Mouse (Mus musculus) midbrain, embryonic 15.5 days (tissue): Measurements from ENCODE around the gene Abl2. TPM values are rescaled to one million over a fixed set of nuclear protein-coding genes. Genes with fewer than 3 reads are reported as not detected.

Source experiments
- ATAC-seq: fragments of 200-750 bp; cut with Nextera tagmentation; replicated peaks from 2 replicates; pipeline ENCODE4 v1.8.0; 2017; ENCODE audit warnings: moderate TSS enrichment
- H3K27ac ChIP-seq: fragments of 300-500 bp; sonication (generic); 2 replicates; pipeline ENCODE4 v1.5.1; 2015; ENCODE audit warnings: mild to moderate bottlenecking, inconsistent platforms
- H3K27me3 ChIP-seq: fragments of 300-500 bp; sonication (generic); replicated peaks from 2 replicates; pipeline ENCODE4 v1.6.1; 2015; ENCODE audit warnings: inconsistent platforms
- H3K36me3 ChIP-seq: fragments of 300-500 bp; sonication (generic); replicated peaks from 2 replicates; pipeline ENCODE4 v1.6.1; 2015; ENCODE audit warnings: inconsistent platforms
- H3K4me1 ChIP-seq: fragments of 300-500 bp; sonication (generic); 2 replicates; pipeline ENCODE4 v1.6.1; 2015; ENCODE audit warnings: inconsistent platforms
- H3K4me2 ChIP-seq: fragments of 300-500 bp; sonication (generic); 2 replicates; pipeline ENCODE4 v1.6.1; 2015; ENCODE audit warnings: inconsistent platforms, mild to moderate bottlenecking, moderate library complexity
- H3K4me3 ChIP-seq: fragments of 300-500 bp; sonication (generic); 2 replicates; pipeline ENCODE4 v1.5.1; 2015; ENCODE audit warnings: mild to moderate bottlenecking, inconsistent platforms
- H3K9ac ChIP-seq: fragments of 300-500 bp; sonication (generic); 2 replicates; pipeline ENCODE4 v1.6.1; 2015; ENCODE audit warnings: mild to moderate bottlenecking, inconsistent platforms
- H3K9me3 ChIP-seq: fragments of 300-500 bp; sonication (generic); 2 replicates; pipeline ENCODE4 v1.6.1; 2016; ENCODE audit warnings: inconsistent platforms
- WGBS: fragments of 180-500 bp; shearing (Covaris S2); methylation state at CpG from one replicate; pipeline ENCODE4 v1.1.7; 2015; ENCODE audit warnings: mixed read lengths; 5-methylcytosine and 5-hydroxymethylcytosine counted together
- polyA plus RNA-seq: library from polyadenylated mRNA; unstranded; fragments of >200 nt; fragmentation: Nextera tagmentation; extraction: Ambion mirVana; gene quantifications from 2 replicates; pipeline ENCODE4 v1.2.1, GENCODE M21; 2015

Abl2 gene
- polyA plus RNA-seq, 1 experiment from 2014 or later: 6.8 TPM

GRCm38 (mm10) chr1:156543999-156544398, 14.6 kb upstream of the Abl2 start:
- no peaks in the 10 kb centered on the region for H3K4me1 ChIP-seq
- no peaks in the 10 kb centered on the region for H3K36me3 ChIP-seq
- ATAC-seq: no peak
- H3K9ac ChIP-seq: no peak overlapping the region
- H3K9me3 ChIP-seq: no peaks in the 10 kb centered on the region
- no peak overlapping the region for H3K27ac ChIP-seq
- H3K4me2 ChIP-seq: no peak overlapping the region
- H3K4me3 ChIP-seq: no peak overlapping the region
- 41% methylated on average over 12 of the region's 12 CpGs for WGBS
- H3K27me3 ChIP-seq: no peaks in the 10 kb centered on the region

- peak overlapping the region; percentile 97 for H3K27ac ChIP-seq
- under 1% methylated on average over 48 of the region's 66 CpGs for WGBS
- ATAC-seq: peak; percentile 75
- no peaks in the 10 kb centered on the region for H3K27me3 ChIP-seq
- peak overlapping the region; percentile 91 for H3K4me3 ChIP-seq
- no peaks in the 10 kb centered on the region for H3K9me3 ChIP-seq
- H3K36me3 ChIP-seq: no peaks in the 10 kb centered on the region
- peaks cover 26% of the 10 kb centered on the region for H3K4me1 ChIP-seq
- H3K9ac ChIP-seq: peak overlapping the region; percentile 97
- peak overlapping the region; percentile 51 for H3K4me2 ChIP-seq
Measured at GRCm38 (mm10) chr1:156558950-156559640, 509 bp downstream of the Abl2 start.

- peak; percentile 26 for ATAC-seq
- Histone ChIP-seq H3K9ac (peak overlapping the region; percentile 97), H3K4me1 (peaks cover 26% of the 10 kb centered on the region), H3K36me3 (no peaks in the 10 kb centered on the region), H3K9me3 (no peaks in the 10 kb centered on the region), H3K4me3 (peak overlapping the region; percentile 91), H3K27ac (peak overlapping the region; percentile 97), H3K27me3 (no peaks in the 10 kb centered on the region), H3K4me2 (peak overlapping the region; percentile 51)
- 12% methylated on average over 8 of the region's 8 CpGs for WGBS
Measured at GRCm38 (mm10) chr1:156559641-156560020, 1.0 kb downstream of the Abl2 start.

- Histone ChIP-seq H3K4me1 (peaks cover 26% of the 10 kb centered on the region), H3K4me2 (peak overlapping the region; percentile 51), H3K4me3 (peak overlapping the region; percentile 91), H3K9me3 (no peaks in the 10 kb centered on the region), H3K27ac (no peak overlapping the region), H3K27me3 (no peaks in the 10 kb centered on the region), H3K36me3 (no peaks in the 10 kb centered on the region), H3K9ac (peak overlapping the region; percentile 12; the same call in 1 of the 2 replicates)
- ATAC-seq: no peak
- 89% methylated on average over 9 of the region's 9 CpGs for WGBS
Measured at GRCm38 (mm10) chr1:156560500-156560899, 1.9 kb downstream of the Abl2 start.

- peaks cover 17% of the 10 kb centered on the region for H3K4me1 ChIP-seq
- no peak for ATAC-seq
- H3K4me3 ChIP-seq: no peak overlapping the region
- H3K4me2 ChIP-seq: no peak overlapping the region
- no peaks in the 10 kb centered on the region for H3K9me3 ChIP-seq
- H3K9ac ChIP-seq: no peak overlapping the region
- WGBS: 51% methylated on average over 2 of the region's 2 CpGs
- H3K27me3 ChIP-seq: no peaks in the 10 kb centered on the region
- H3K27ac ChIP-seq: no peak overlapping the region
- H3K36me3 ChIP-seq: no peaks in the 10 kb centered on the region
Measured at GRCm38 (mm10) chr1:156565328-156565727, 6.7 kb downstream of the Abl2 start.

GRCm38 (mm10) chr1:156566132-156566531, 7.5 kb downstream of the Abl2 start:
- no peak overlapping the region for H3K4me3 ChIP-seq
- no peak overlapping the region for H3K27ac ChIP-seq
- 95% methylated on average over 3 of the region's 3 CpGs for WGBS
- no peak for ATAC-seq
- no peak overlapping the region for H3K9ac ChIP-seq
- H3K9me3 ChIP-seq: no peaks in the 10 kb centered on the region
- H3K4me2 ChIP-seq: no peak overlapping the region
- H3K27me3 ChIP-seq: no peaks in the 10 kb centered on the region
- peaks cover 10% of the 10 kb centered on the region for H3K4me1 ChIP-seq
- no peaks in the 10 kb centered on the region for H3K36me3 ChIP-seq

- ATAC-seq: no peak
- 95% methylated on average over 4 of the region's 4 CpGs for WGBS
Measured at GRCm38 (mm10) chr1:156569615-156570014, 11.0 kb downstream of the Abl2 start.

GRCm38 (mm10) chr1:156572952-156573351, 14.4 kb downstream of the Abl2 start:
- no peaks in the 10 kb centered on the region for H3K36me3 ChIP-seq
- no peak overlapping the region for H3K4me2 ChIP-seq
- no peak for ATAC-seq
- no peaks in the 10 kb centered on the region for H3K9me3 ChIP-seq
- no peak overlapping the region for H3K27ac ChIP-seq
- 78% methylated on average over 4 of the region's 4 CpGs for WGBS
- H3K4me3 ChIP-seq: no peak overlapping the region
- no peaks in the 10 kb centered on the region for H3K4me1 ChIP-seq
- no peak overlapping the region for H3K9ac ChIP-seq
- H3K27me3 ChIP-seq: no peaks in the 10 kb centered on the region

More at GRCm38 (mm10) chr1:156569615-156570014, 11.0 kb downstream of the Abl2 start:
- H3K9me3 ChIP-seq: no peaks in the 10 kb centered on the region
- H3K4me3 ChIP-seq: no peak overlapping the region
- no peak overlapping the region for H3K4me2 ChIP-seq
- no peak overlapping the region for H3K9ac ChIP-seq
- H3K27me3 ChIP-seq: no peaks in the 10 kb centered on the region
- no peak overlapping the region for H3K27ac ChIP-seq
- H3K4me1 ChIP-seq: peaks cover 3% of the 10 kb centered on the region; the same call in 1 of the 2 replicates
- no peaks in the 10 kb centered on the region for H3K36me3 ChIP-seq

- H3K27me3 ChIP-seq: no peaks in the 10 kb centered on the region
- 58% methylated on average over 11 of the region's 11 CpGs for WGBS
Measured at GRCm38 (mm10) chr1:156581149-156581548, 22.6 kb downstream of the Abl2 start.

GRCm38 (mm10) chr1:156584175-156584574, 25.6 kb downstream of the Abl2 start:
- no peak for ATAC-seq
- no peak overlapping the region for H3K4me2 ChIP-seq
- no peak overlapping the region for H3K4me3 ChIP-seq
- 75% methylated on average over 1 of the region's 1 CpGs for WGBS
- no peaks in the 10 kb centered on the region for H3K36me3 ChIP-seq
- no peak overlapping the region for H3K27ac ChIP-seq
- no peak overlapping the region for H3K9ac ChIP-seq
- peaks cover 14% of the 10 kb centered on the region; the same call in 1 of the 2 replicates for H3K4me1 ChIP-seq
- no peaks in the 10 kb centered on the region for H3K27me3 ChIP-seq
- H3K9me3 ChIP-seq: no peaks in the 10 kb centered on the region

More at GRCm38 (mm10) chr1:156581149-156581548, 22.6 kb downstream of the Abl2 start:
- peak overlapping the region; percentile 25; the same call in 1 of the 2 replicates for H3K27ac ChIP-seq
- no peaks in the 10 kb centered on the region for H3K9me3 ChIP-seq
- no peak overlapping the region for H3K4me2 ChIP-seq
- peaks cover 14% of the 10 kb centered on the region; the same call in 1 of the 2 replicates for H3K4me1 ChIP-seq
- no peaks in the 10 kb centered on the region for H3K36me3 ChIP-seq
- ATAC-seq: no peak
- H3K9ac ChIP-seq: no peak overlapping the region
- H3K4me3 ChIP-seq: no peak overlapping the region

- 79% methylated on average over 3 of the region's 3 CpGs for WGBS
- Histone ChIP-seq H3K9ac (no peak overlapping the region), H3K9me3 (no peaks in the 10 kb centered on the region), H3K4me2 (no peak overlapping the region), H3K27ac (no peak overlapping the region), H3K36me3 (no peaks in the 10 kb centered on the region), H3K4me3 (no peak overlapping the region), H3K4me1 (peaks cover 8% of the 10 kb centered on the region; the same call in 1 of the 2 replicates), H3K27me3 (no peaks in the 10 kb centered on the region)
- ATAC-seq: no peak
Measured at GRCm38 (mm10) chr1:156585512-156585911, 26.9 kb downstream of the Abl2 start.

- no peak overlapping the region for H3K4me2 ChIP-seq
- no peaks in the 10 kb centered on the region for H3K9me3 ChIP-seq
- H3K27ac ChIP-seq: no peak overlapping the region
- H3K9ac ChIP-seq: no peak overlapping the region
- H3K4me1 ChIP-seq: no peaks in the 10 kb centered on the region
- no peaks in the 10 kb centered on the region for H3K27me3 ChIP-seq
- 94% methylated on average over 3 of the region's 3 CpGs for WGBS
- ATAC-seq: no peak
- no peaks in the 10 kb centered on the region for H3K36me3 ChIP-seq
- no peak overlapping the region for H3K4me3 ChIP-seq
Measured at GRCm38 (mm10) chr1:156589811-156590305, 31.3 kb downstream of the Abl2 start.

- no peaks in the 10 kb centered on the region for H3K4me1 ChIP-seq
- no peaks in the 10 kb centered on the region for H3K36me3 ChIP-seq
- H3K9me3 ChIP-seq: no peaks in the 10 kb centered on the region
- ATAC-seq: no peak
- WGBS: 36% methylated on average over 1 of the region's 1 CpGs
- no peaks in the 10 kb centered on the region for H3K27me3 ChIP-seq
- no peak overlapping the region for H3K4me2 ChIP-seq
- no peak overlapping the region for H3K4me3 ChIP-seq
- no peak overlapping the region for H3K9ac ChIP-seq
- H3K27ac ChIP-seq: no peak overlapping the region
Measured at GRCm38 (mm10) chr1:156590357-156590756, 31.8 kb downstream of the Abl2 start.
